Mouse (Mus musculus) mature B cell (primary cell): ENCODE data around the gene Prpf4.

Experiments
- in situ Hi-C: fragments of 300-500 bp; cut with MboI; formaldehyde crosslinking; loops from 2 replicates; pipeline ENCODE4 v1.14.3; 2019

The Prpf4 gene

DNA sequence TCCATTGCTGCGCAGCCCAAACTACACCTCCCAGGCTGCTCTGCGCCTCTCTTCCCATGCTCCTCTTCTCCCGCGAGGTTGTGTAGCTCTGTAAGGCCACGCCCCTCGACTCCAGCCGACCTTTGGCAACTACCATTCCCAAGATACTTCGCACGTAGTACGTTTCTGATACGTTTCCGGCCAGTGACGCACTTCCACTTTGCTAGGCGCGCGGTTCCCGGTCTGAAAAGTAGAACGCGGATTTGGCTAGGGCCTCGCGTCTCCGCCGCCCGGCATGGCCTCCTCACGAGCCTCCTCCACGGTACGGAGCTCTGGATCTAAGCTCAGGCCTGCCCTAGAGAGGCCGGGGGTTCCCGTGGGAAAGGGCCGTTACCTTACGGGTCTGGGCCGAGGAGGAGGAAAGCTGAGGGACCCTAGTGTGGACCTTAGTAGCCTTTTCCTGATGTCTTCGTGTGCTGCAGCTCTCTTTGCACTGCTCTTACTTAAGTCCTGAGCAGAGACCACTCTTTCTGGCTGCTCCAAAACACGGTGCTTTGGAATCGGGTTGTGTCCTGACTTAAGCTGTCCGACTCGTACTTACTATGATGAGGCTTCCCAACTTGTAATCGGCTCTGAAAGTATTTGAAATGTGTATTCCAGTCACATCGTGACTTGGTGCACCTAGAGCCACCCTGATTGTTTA is at the start of gene Prpf4, which contains the start of gene Cdc26:
Gene Prpf4, plus strand, starts transcription at position 197 of the 682 bp plus-strand sequence.
Gene Cdc26, minus strand, starts transcription at position 42 of the 682 bp plus-strand sequence.
- in situ Hi-C loops, result no loop called here

GRCm38 (mm10) chr4:62359256-62359775 is 49.3 kb upstream of the Prpf4 start:
- in situ Hi-C loops, result no loop called here

GRCm38 (mm10) chr4:62360088-62360804 is 48.4 kb upstream of the Prpf4 start, which contains the start of the genes Fkbp15 and Slc31a1:
TSS of gene Fkbp15 (minus strand) at chr4:62360548.
TSS of gene Slc31a1 (plus strand) at chr4:62360727.
- in situ Hi-C loops, result no loop called here

DNA sequence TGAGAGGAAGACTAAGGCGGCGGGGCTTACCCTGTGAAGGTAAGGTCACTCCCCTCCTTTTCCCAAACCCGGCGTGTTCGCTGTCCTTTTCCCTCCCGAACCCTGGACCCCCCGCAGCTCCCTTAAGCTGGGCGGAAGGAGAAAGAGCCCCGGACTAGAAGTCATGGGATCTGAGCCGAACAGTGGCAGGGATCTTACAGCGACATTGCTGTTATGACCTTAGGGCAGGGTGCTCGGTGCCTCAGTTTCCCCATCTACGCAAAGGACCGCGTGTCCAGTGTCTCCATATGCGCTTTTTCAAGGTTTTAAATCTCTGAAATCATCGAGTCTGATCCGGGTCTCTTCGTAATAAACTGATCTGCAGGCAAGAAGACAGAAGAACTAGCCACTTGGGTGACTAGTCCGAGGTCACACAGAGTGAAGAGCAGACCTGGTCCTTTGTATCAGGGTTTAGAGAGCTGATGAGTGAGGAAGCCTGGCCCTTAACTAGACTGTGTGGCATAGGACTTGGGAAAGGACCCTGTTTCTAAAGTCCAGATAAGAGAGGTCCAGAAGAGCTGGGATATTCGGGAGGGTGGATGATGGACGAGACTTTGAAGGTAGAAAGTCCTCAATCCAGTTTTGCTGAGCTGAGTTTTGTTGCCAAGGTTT is 47.7 kb upstream of the Prpf4 start:
- in situ Hi-C loops, result no loop called here

DNA sequence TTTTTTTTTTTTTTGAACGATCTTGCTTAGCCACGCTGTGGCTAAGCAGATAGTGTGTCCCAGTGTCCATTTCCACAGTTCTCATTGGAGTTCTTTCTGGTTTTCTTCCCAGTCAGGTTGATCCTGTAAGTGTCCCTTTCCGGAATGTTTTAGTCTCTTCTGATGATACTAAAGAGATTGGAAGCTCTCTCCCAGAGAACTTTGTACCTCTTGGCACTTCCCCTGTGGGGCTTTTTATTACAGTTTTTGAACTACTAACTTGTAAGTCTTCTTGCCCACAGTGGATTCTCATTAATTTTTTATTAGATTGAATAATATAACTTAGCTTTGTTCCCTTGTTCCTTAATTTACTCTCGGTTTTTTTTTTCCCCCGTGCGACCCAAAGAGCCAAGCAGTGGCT is 47.0 kb upstream of the Prpf4 start:
- in situ Hi-C loops, result no loop called here

DNA sequence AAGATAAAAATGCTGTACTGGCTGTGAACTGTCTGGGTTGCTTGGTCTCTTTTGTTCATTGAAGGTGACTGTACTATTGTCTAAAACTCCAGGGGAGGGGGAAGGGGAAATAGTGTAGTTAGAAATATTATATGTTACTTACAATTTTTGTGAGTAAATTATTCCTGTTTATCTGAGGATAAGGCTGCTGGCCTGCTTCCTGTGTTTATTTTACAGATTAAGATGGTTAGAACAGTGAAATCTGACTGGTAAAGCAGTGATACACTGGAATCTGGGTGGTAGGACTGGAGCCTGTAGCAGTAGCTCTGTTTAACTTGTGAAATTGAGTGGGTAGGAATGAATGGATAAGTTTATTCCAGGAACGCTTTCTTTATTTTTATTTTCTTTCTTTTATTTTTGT is 46.6 kb upstream of the Prpf4 start:
- in situ Hi-C loops, result no loop called here

DNA sequence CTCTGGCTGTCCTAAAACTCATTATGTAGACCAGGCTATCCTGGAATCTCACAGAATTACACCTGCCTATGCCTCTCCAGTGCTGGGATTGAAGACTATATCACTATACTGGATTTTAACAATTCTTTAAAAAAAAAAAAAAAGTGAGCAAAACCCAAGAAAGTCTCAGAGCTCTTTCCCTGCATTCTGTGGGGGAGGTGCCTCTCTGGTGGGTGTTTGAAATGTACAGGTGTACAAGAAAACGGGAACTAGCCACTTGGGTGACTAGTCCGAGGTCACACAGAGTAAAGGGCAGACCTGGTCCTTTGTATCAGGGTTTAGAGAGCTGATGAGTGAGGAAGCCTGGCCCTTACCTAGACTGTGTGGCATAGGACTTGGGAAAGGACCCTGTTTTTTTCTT is 46.2 kb upstream of the Prpf4 start:
- in situ Hi-C loops, result no loop called here

- in situ Hi-C loops, result no loop called here
Measured at GRCm38 (mm10) chr4:62364299-62364698, 44.3 kb upstream of the Prpf4 start.

GRCm38 (mm10) chr4:62366291-62366690 is 42.3 kb upstream of the Prpf4 start:
- in situ Hi-C loops, result no loop called here

GRCm38 (mm10) chr4:62367586-62367985 is 41.0 kb upstream of the Prpf4 start:
- in situ Hi-C loops, result no loop called here

GRCm38 (mm10) chr4:62369091-62369490 is 39.5 kb upstream of the Prpf4 start:
- in situ Hi-C loops, result no loop called here

DNA sequence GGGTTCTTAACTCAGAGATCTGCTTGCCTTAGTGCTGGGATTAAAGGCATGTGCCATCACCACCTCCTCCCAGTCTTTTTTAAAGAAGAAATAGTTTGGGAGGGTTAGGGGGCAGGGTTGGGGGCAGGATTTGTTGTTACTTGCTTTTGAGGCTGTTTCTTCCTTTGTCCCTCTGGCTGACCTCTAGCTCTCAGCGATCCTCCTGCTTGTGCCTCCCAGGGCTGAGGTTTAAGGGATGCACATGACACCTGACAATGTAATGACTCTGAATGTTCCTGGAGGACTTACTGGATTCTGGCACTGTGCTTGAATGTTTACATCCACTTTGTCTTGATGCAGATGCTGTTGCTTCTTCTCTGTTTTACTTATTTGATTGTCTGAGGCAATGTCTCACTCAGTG is 36.2 kb upstream of the Prpf4 start:
- in situ Hi-C loops, result no loop called here

- in situ Hi-C loops, result no loop called here
Measured at GRCm38 (mm10) chr4:62372818-62373520, 35.6 kb upstream of the Prpf4 start.

DNA sequence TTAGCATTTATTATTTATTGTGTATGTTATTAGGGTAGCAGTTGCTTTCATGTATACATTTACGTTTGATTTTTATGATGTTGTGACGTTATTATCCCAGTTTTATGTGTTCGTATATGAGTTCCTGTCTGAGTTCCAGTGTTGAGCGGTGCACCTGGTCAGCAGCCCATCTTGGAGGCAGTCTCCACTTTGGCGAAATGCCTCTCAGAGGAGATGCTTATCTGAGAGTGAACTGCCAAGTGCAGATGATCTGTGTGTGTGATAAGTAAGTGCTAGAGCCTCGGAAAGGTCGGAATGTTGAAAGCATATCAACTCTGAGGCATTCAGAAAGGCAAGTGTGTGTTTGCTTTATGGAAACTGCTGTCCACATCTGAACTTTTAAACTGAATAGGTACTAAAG is 34.9 kb upstream of the Prpf4 start:
- in situ Hi-C loops, result no loop called here

DNA sequence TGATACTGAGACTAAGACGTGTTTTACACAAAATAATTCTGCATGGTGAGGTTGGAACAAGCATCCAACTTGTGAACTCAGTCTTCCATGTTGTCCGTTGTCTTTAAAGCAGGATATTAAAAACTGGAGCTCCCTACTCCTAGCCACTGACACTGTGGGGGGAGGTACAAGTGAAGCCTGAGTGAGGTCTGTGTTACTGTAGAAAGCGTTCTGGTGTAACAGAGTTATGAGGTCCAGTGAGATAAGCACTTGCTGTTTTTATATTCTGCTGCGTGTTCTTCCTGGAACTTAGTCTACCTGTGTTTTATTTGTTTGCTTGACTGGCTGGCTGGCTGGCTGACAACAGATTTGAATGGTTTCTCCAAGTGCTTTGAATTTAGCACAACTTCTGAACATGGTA is 34.3 kb upstream of the Prpf4 start:
- in situ Hi-C loops, result no loop called here

- in situ Hi-C loops, result no loop called here
Measured at GRCm38 (mm10) chr4:62376123-62376522, 32.5 kb upstream of the Prpf4 start.

- in situ Hi-C loops, result no loop called here
Measured at GRCm38 (mm10) chr4:62379724-62380381, 28.7 kb upstream of the Prpf4 start.

- in situ Hi-C loops, result no loop called here
Measured at GRCm38 (mm10) chr4:62383207-62383606, 25.4 kb upstream of the Prpf4 start.

DNA sequence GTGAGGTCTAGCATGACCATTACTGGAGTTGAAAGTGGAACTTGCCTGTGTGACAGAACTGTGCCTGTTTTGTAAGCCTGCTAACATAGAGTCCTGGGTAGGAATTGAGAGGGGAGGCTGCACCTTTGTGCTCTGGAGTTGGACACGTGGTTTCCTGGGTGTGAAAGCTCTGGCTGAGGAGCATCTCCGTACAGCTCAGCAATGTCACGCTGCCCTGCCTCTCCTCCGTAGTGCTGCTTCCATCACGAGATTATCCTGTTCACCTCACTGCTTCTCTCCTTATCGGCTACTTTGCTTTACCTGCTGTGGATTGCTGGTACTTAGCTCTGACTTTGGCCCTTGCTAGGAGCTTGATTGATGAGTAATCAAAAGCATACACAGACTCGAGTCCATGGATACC is 24.8 kb upstream of the Prpf4 start:
- in situ Hi-C loops, result no loop called here

DNA sequence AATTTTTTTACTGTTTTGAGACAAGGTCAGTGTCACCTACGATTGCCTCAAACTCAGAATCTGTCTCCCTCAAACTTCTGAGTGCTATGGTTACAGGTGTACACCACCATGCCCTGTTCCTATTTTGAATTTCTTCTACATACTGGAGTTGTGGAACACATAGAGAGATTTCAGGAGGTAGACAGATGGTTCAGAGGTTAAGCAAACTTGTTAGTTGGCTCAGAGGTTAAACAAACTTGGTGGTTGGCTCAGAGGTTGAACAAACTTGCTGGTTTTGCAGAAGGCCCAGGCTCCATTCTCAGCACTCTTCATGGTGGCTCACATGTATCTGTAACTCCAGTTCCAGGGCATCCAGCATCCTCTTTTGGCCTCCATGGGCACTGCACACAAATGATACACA is 24.4 kb upstream of the Prpf4 start:
- in situ Hi-C loops, result no loop called here

- in situ Hi-C loops, result no loop called here
Measured at GRCm38 (mm10) chr4:62385439-62385838, 23.2 kb upstream of the Prpf4 start.
